Mouse (Mus musculus) liver, embryonic 14.5 days (tissue): ENCODE measurements around the gene Tmco5.

Experiments
- CTCF ChIP-seq: IDR thresholded peaks from 2 replicates; pipeline ENCODE4 v1.5.1; 2016; ENCODE audit warnings: antibody characterized with exemption, low read depth, control low read depth
- EP300 ChIP-seq: IDR thresholded peaks from 2 replicates; pipeline ENCODE4 v1.6.1; 2016; ENCODE audit warnings: antibody characterized with exemption, low read depth

GRCm38 (mm10) chr2:116922580-116923500, 44.3 kb downstream of the Tmco5 start:
- TF ChIP-seq CTCF (no peak), EP300 (no peak)
